Mouse (Mus musculus) CH12.LX (cell line): ENCODE measurements around the gene Lancl3. TPM values are rescaled to one million over a fixed set of nuclear protein-coding genes. Genes with fewer than 3 reads are reported as not detected.

ENCODE experiments used
- DNase-seq: peaks from one replicate; pipeline ENCODE4 v3.0.0-alpha.2; 2013; ENCODE audit errors: extremely low read depth
- H3K27ac ChIP-seq: 2 replicates; pipeline ENCODE4 v1.5.1; 2012; ENCODE audit warnings: low read depth, mild to moderate bottlenecking, control low read depth, moderate library complexity; ENCODE audit not compliant: insufficient read depth
- H3K27me3 ChIP-seq: replicated peaks from 2 replicates; pipeline ENCODE3; 2012; ENCODE audit warnings: inconsistent platforms
- H3K36me3 ChIP-seq, 2 experiments: replicated peaks in 1 of 2; 2 replicates each; pipeline versions ENCODE3 to v1.6.1; 2012; ENCODE audit warnings: inconsistent platforms in 1 of 2, low read length in 1 of 2, mild to moderate bottlenecking in 1 of 2, mixed read lengths in 1 of 2, moderate library complexity in 1 of 2; ENCODE audit not compliant: control insufficient read depth in 1 of 2, insufficient read depth in 1 of 2
- H3K4me1 ChIP-seq, 2 experiments: 2 replicates each; pipeline ENCODE4 v1.6.1; 2012; ENCODE audit warnings: inconsistent platforms in 1 of 2, moderate library complexity in 1 of 2; ENCODE audit not compliant: insufficient read depth in 2 of 2, control insufficient read depth in 1 of 2
- H3K4me2 ChIP-seq: 2 replicates; pipeline ENCODE4 v1.6.1; 2012; ENCODE audit warnings: low read depth, mild to moderate bottlenecking, control low read depth; ENCODE audit not compliant: poor library complexity, insufficient read depth, severe bottlenecking
- H3K4me3 ChIP-seq, 3 experiments: fragments of 150-350 bp in 1 of 3; sonication (generic) in 1 of 3; replicated peaks in 1 of 3; 2 replicates each; pipeline versions ENCODE3 to v1.5.1; 2011 to 2012; ENCODE audit warnings: low read depth in 2 of 3, low read length in 2 of 3, mild to moderate bottlenecking in 2 of 3, moderate library complexity in 2 of 3, control low read depth in 1 of 3, improper control_type of control experiment in 1 of 3, inconsistent platforms in 1 of 3, mixed read lengths in 1 of 3; ENCODE audit not compliant: poor library complexity in 1 of 3
- H3K79me2 ChIP-seq: replicated peaks from 2 replicates; pipeline ENCODE4 v1.6.1; 2012; ENCODE audit warnings: mild to moderate bottlenecking, moderate library complexity; ENCODE audit not compliant: control insufficient read depth, poor library complexity, insufficient read depth, severe bottlenecking; ENCODE audit errors: extremely low read depth
- H3K9ac ChIP-seq: 2 replicates; pipeline ENCODE4 v1.6.1; 2012; ENCODE audit warnings: low read depth, mild to moderate bottlenecking, control low read depth, moderate library complexity; ENCODE audit not compliant: insufficient read depth
- H3K9me3 ChIP-seq: replicated peaks from 2 replicates; pipeline ENCODE3; 2012; ENCODE audit warnings: low read length, inconsistent platforms, mixed read lengths
- BHLHE40 ChIP-seq: IDR thresholded peaks from 2 replicates; pipeline ENCODE4 v1.6.1; 2011; ENCODE audit warnings: mild to moderate bottlenecking, low read depth, low read length, improper control_type of control experiment
- CHD1 ChIP-seq: IDR thresholded peaks from 2 replicates; pipeline ENCODE4 v1.6.1; 2012; ENCODE audit warnings: low read depth, low read length, improper control_type of control experiment, inconsistent platforms
- CHD2 ChIP-seq: IDR thresholded peaks from 2 replicates; pipeline ENCODE4 v1.6.1; 2011; ENCODE audit warnings: low read length, improper control_type of control experiment
- ELF1 ChIP-seq: IDR thresholded peaks from 2 replicates; pipeline ENCODE4 v1.6.1; 2014; ENCODE audit warnings: low read depth, mild to moderate bottlenecking, inconsistent platforms, low read length, improper control_type of control experiment
- IRF4 ChIP-seq: IDR thresholded peaks from 2 replicates; pipeline ENCODE4 v1.6.1; 2014; ENCODE audit warnings: low read depth, mild to moderate bottlenecking, inconsistent platforms, low read length, improper control_type of control experiment
- JUN ChIP-seq: IDR thresholded peaks from 2 replicates; pipeline ENCODE4 v1.6.1; 2011; ENCODE audit warnings: low read depth, mild to moderate bottlenecking, low read length, improper control_type of control experiment, moderate library complexity; ENCODE audit not compliant: insufficient read depth
- KAT2A ChIP-seq: IDR thresholded peaks from 2 replicates; pipeline ENCODE4 v1.6.1; 2012; ENCODE audit warnings: low read length, improper control_type of control experiment, inconsistent platforms; ENCODE audit not compliant: insufficient replicate concordance
- MEF2A ChIP-seq: IDR thresholded peaks from 2 replicates; pipeline ENCODE4 v1.6.1; 2014; ENCODE audit warnings: low read depth, mild to moderate bottlenecking, inconsistent platforms, low read length, improper control_type of control experiment, borderline replicate concordance
- MYC ChIP-seq: IDR thresholded peaks from 2 replicates; pipeline ENCODE4 v1.6.1; 2011; ENCODE audit warnings: low read depth, mild to moderate bottlenecking, improper control_type of control experiment, low read length
- NRF1 ChIP-seq: IDR thresholded peaks from 2 replicates; pipeline ENCODE4 v1.6.1; 2014; ENCODE audit warnings: low read depth, mild to moderate bottlenecking, inconsistent platforms, low read length, improper control_type of control experiment, moderate library complexity
- PAX5 ChIP-seq: IDR thresholded peaks from 2 replicates; pipeline ENCODE4 v1.6.1; 2012; ENCODE audit warnings: low read length, inconsistent platforms, mixed read lengths
- RAD21 ChIP-seq: IDR thresholded peaks from 2 replicates; pipeline ENCODE4 v1.6.1; 2011; ENCODE audit warnings: low read depth, mild to moderate bottlenecking, low read length, improper control_type of control experiment, moderate library complexity
- RCOR1 ChIP-seq: conservative IDR thresholded peaks from 2 replicates; pipeline ENCODE4 v1.6.1; 2012; ENCODE audit warnings: low read depth, mild to moderate bottlenecking, inconsistent platforms, low read length, improper control_type of control experiment
- SIN3A ChIP-seq: IDR thresholded peaks from 2 replicates; pipeline ENCODE4 v1.6.1; 2012; ENCODE audit warnings: low read length, improper control_type of control experiment, inconsistent platforms
- TCF12 ChIP-seq: IDR thresholded peaks from 2 replicates; pipeline ENCODE4 v1.6.1; 2014; ENCODE audit warnings: low read depth, mild to moderate bottlenecking, inconsistent platforms, low read length, improper control_type of control experiment
- UBTF ChIP-seq: IDR thresholded peaks from 2 replicates; pipeline ENCODE4 v1.6.1; 2012; ENCODE audit warnings: low read depth, mild to moderate bottlenecking, inconsistent platforms, low read length, improper control_type of control experiment, moderate library complexity
- ZC3H11A ChIP-seq: IDR thresholded peaks from 2 replicates; pipeline ENCODE4 v1.6.1; 2012; ENCODE audit warnings: low read depth, mild to moderate bottlenecking, inconsistent platforms, low read length, improper control_type of control experiment
- ZMIZ1 ChIP-seq: IDR thresholded peaks from 2 replicates; pipeline ENCODE4 v1.6.1; 2012; ENCODE audit warnings: low read depth, mild to moderate bottlenecking, inconsistent platforms, low read length, improper control_type of control experiment
- ZNF384 ChIP-seq: IDR thresholded peaks from 2 replicates; pipeline ENCODE4 v1.6.1; 2012; ENCODE audit warnings: low read depth, low read length, improper control_type of control experiment, inconsistent platforms
- dilution Hi-C: fragments of 300-500 bp; cut with MboI; formaldehyde crosslinking; loops from 2 replicates; pipeline ENCODE4 v1.14.3; 2020; ENCODE audit warnings: low sequenced_read_pairs; ENCODE audit not compliant: extremely low pct_unique_long_range_greater_than_20kb, extremely low pct_ligation_motif_present
- in situ Hi-C: fragments of 300-500 bp; cut with MboI; formaldehyde crosslinking; loops from 3 replicates; pipeline ENCODE4 v1.14.3; 2019; ENCODE audit warnings: low sequenced_read_pairs, low pct_ligation_motif_present, low pct_unique_long_range_greater_than_20kb, mixed read lengths
- polyA plus RNA-seq: library from polyadenylated mRNA; unstranded; fragments of >175 nt; gene quantifications from 2 replicates; pipeline ENCODE4 v1.2.1, GENCODE M21; 2012; ENCODE audit warnings: low read depth; ENCODE audit not compliant: insufficient read length
- total RNA-seq, 2 experiments: library from RNA; depleted of rRNA; stranded (reverse); fragments of 300-350 nt in 1 of 2; fragments of >200 nt in 1 of 2; gene quantifications; 2 replicates each; pipeline ENCODE4 v1.2.3; 2012 to 2014

Lancl3 gene
- total RNA-seq (2012; rRNA removed) (not detected in 2 replicates), total RNA-seq (2014; rRNA removed) (not detected in 2 replicates), polyA plus RNA-seq (0.07 TPM in 1 of 2 replicates, not detected in the other)

DNA sequence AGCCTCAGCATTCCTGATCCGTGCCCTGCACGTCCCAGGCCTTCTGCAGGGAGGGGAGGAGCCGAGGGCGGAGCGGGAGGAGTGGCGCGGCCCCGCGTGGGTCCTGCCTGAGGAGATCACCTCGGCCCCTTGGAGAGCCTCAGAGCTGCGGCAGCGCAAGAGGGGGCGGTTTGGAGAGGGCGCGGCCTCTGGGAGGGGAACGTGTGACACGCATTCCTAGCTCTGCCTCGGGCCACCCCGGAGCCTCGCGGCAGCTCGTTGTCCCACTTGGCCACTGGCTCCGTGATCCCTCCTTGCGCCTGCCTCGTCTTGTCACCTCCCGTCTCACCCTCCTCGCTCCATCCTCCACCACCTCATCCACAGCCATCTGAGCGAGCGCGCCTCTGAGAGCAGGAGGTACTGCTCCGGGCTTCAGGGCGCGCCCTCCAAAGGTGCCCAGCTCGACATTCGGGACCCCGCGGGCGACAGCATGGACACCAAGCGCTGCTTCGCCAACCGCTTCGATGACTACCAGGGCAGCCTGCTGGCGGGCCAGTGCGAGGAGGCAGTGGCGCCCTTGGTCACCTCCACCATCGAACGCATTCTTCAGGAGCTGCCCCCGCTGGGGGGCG is at the start of gene Lancl3:
Gene Lancl3 (plus strand): TSS at position 142 of the 611 bp plus-strand sequence.
- DNase-seq, result no peak
- Histone ChIP-seq H3K27ac (no peak within 1 kb of the TSS), H3K9ac (no peak within 1 kb of the TSS), H3K4me2 (no peak within 1 kb of the TSS), H3K27me3 (no peaks in the 10 kb centered on the region), H3K79me2 (no peaks in the 10 kb centered on the region), H3K36me3 (no peaks in the 10 kb centered on the region), H3K4me1 (no peaks in the 10 kb centered on the region), H3K9me3 (peaks cover 2% of the 10 kb centered on the region), H3K4me3 (no peak within 1 kb of the TSS)
- in situ Hi-C loops, result no loop called here
- no peak for TF ChIP-seq MYC
- TF ChIP-seq JUN, result no peak
- no peak for TF ChIP-seq IRF4
- TF ChIP-seq ZNF384, result no peak
- no peak for TF ChIP-seq SIN3A
- TF ChIP-seq PAX5, result no peak
- TF ChIP-seq ELF1, result no peak
- TF ChIP-seq RCOR1, result no peak
- no peak for TF ChIP-seq CHD2
- TF ChIP-seq CHD1, result no peak
- TF ChIP-seq ZMIZ1, result no peak
- no peak for TF ChIP-seq NRF1
- TF ChIP-seq ZC3H11A, result no peak
- no peak for TF ChIP-seq UBTF
- no peak for TF ChIP-seq BHLHE40
- no peak for TF ChIP-seq TCF12
- TF ChIP-seq, all 38 proteins: peak for 0
- dilution Hi-C loops, result no loop called here

DNA sequence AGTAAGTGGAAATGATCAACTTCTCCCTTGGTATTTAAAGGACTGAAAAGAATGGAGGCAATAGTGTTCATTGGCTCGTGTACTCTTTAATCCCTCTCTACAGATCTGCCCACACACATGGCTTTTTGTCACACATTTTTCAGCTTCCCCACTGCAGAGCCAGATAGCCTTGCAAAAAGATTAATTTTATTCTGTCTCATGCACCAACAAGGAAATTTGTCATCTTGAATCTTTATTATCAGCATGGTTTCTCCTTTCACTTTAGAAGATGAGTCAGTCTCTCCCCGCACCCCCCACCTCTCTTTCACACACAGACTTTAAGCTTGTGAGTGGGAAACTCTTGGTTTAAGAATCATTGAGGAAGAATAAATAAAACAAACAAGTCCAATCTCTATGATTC is 20.7 kb upstream of the Lancl3 start:
- TF ChIP-seq SIN3A, result no peak
- no peak for TF ChIP-seq ELF1
- TF ChIP-seq MEF2A, result no peak
- no peak for TF ChIP-seq KAT2A
- TF ChIP-seq RAD21, result no peak
- no peak for TF ChIP-seq PAX5
- no peak for TF ChIP-seq BHLHE40
- Histone ChIP-seq H3K27ac (no peak overlapping the region), H3K9me3 (no peaks in the 10 kb centered on the region), H3K9ac (no peak overlapping the region), H3K36me3 (no peaks in the 10 kb centered on the region), H3K79me2 (no peaks in the 10 kb centered on the region), H3K4me1 (no peaks in the 10 kb centered on the region), H3K4me3 (no peak overlapping the region), H3K4me2 (no peak overlapping the region), H3K27me3 (no peaks in the 10 kb centered on the region)
- in situ Hi-C loops (no loop called here), dilution Hi-C loops (no loop called here)
- DNase-seq, result no peak
